Comparison of ENCODE assay signal across 8 mouse cellular contexts in genomic region chr10:84576029-84576394, GRCm38 (mm10). TPM values are rescaled to one million over a fixed set of nuclear protein-coding genes. Genes with fewer than 3 reads are reported as not detected.
DNase-seq lines count a peak whose midpoint lies in the region; ATAC-seq and TF ChIP-seq lines count a peak whose summit lies in the region.

No protein-coding gene starts in this region.

- DNase-seq in heart, adult 11 months = no peak
- DNase-seq in G1E (ENCODE audit: low spot score) = peak; percentile 58
- DNase-seq in adrenal gland, postnatal 10 days = no peak
- DNase-seq in gastrocnemius, postnatal 14 days = no peak
- no peak for DNase-seq in cerebellum, adult 11-12 months

- no peaks in the 10 kb centered on the region for H3K9me3 ChIP-seq in heart, embryonic 13.5 days
- H3K9me3 ChIP-seq in G1E (replicated peaks) = no peaks in the 10 kb centered on the region
- no peaks in the 10 kb centered on the region for H3K9me3 ChIP-seq in forebrain, embryonic 15.5 days
- H3K9me3 ChIP-seq in liver, embryonic 15.5 days (replicated peaks) = no peaks in the 10 kb centered on the region

- H3K9ac ChIP-seq in heart, embryonic 13.5 days = peak overlapping the region; percentile 74
- no peak overlapping the region; the same call in 1 of the 2 replicates for H3K9ac ChIP-seq in forebrain, embryonic 15.5 days (replicated peaks)
- peak overlapping the region; percentile 33; the same call in 1 of the 2 replicates for H3K9ac ChIP-seq in liver, embryonic 15.5 days

- WGBS in heart, embryonic 13.5 days = under 1% methylated on average over 14 of the region's 14 CpGs
- under 1% methylated on average over 14 of the region's 14 CpGs for WGBS in forebrain, embryonic 15.5 days
- WGBS in liver, embryonic 15.5 days (ENCODE audit: insufficient replicate concordance) = under 1% methylated on average over 14 of the region's 14 CpGs

- TF ChIP-seq CTCF in G1E (IDR thresholded peaks at IDR 0.05; ENCODE audit: low read depth, low read length) = no peak

- intact Hi-C loops in gastrocnemius, postnatal 14 days (cut with DNase I; ENCODE audit: low total_unique reads) = no loop called here

- H3K4me1 ChIP-seq in heart, embryonic 13.5 days = peaks cover 27% of the 10 kb centered on the region
- H3K4me1 ChIP-seq in G1E (ENCODE audit: insufficient read depth, low read depth, low read length) = peaks cover 78% of the 10 kb centered on the region
- peaks cover 17% of the 10 kb centered on the region for H3K4me1 ChIP-seq in forebrain, embryonic 15.5 days
- peaks cover 69% of the 10 kb centered on the region for H3K4me1 ChIP-seq in liver, embryonic 15.5 days (replicated peaks)

- peak overlapping the region; percentile 83 for H3K4me3 ChIP-seq in heart, embryonic 13.5 days
- H3K4me3 ChIP-seq in G1E (ENCODE audit: low read depth, low read length) = peak overlapping the region; percentile 97
- peak overlapping the region; percentile 92 for H3K4me3 ChIP-seq in forebrain, embryonic 15.5 days
- peak overlapping the region; percentile 87 for H3K4me3 ChIP-seq in liver, embryonic 15.5 days (replicated peaks)

- H3K27ac ChIP-seq in heart, embryonic 13.5 days (replicated peaks) = peak overlapping the region; percentile 85
- no peak overlapping the region for H3K27ac ChIP-seq in forebrain, embryonic 15.5 days (replicated peaks)
- H3K27ac ChIP-seq in liver, embryonic 15.5 days (replicated peaks) = peak overlapping the region; percentile 94

- H3K4me2 ChIP-seq in heart, embryonic 13.5 days = peak overlapping the region; percentile 90
- peak overlapping the region; percentile 93 for H3K4me2 ChIP-seq in forebrain, embryonic 15.5 days (replicated peaks)
- peak overlapping the region; percentile 95 for H3K4me2 ChIP-seq in liver, embryonic 15.5 days

- peak; percentile 62 for ATAC-seq in heart, embryonic 13.5 days (ENCODE audit: extremely low read depth, insufficient number of reproducible peaks, low FRiP score, low TSS enrichment)
- ATAC-seq in G1E (ENCODE audit: extremely low read depth, insufficient number of reproducible peaks, low FRiP score, poor library complexity, severe bottlenecking) = peak; percentile 78
- ATAC-seq in forebrain, embryonic 15.5 days (replicated peaks) = peak; percentile 83
- peak; percentile 89 for ATAC-seq in liver, embryonic 15.5 days (ENCODE audit: insufficient read depth)

- H3K36me3 ChIP-seq in heart, embryonic 13.5 days = no peaks in the 10 kb centered on the region
- H3K36me3 ChIP-seq in G1E (replicated peaks) = no peaks in the 10 kb centered on the region
- no peaks in the 10 kb centered on the region for H3K36me3 ChIP-seq in forebrain, embryonic 15.5 days
- H3K36me3 ChIP-seq in liver, embryonic 15.5 days (replicated peaks) = no peaks in the 10 kb centered on the region

- 0 out of 2 replicates have a peak, but pooled peaks cover 7% of the 10 kb centered on the region for H3K27me3 ChIP-seq in heart, embryonic 13.5 days (replicated peaks)
- H3K27me3 ChIP-seq in G1E (ENCODE audit: insufficient read depth, low read length) = peaks cover 3% of the 10 kb centered on the region; the same call in 1 of the 2 replicates
- H3K27me3 ChIP-seq in forebrain, embryonic 15.5 days = no peaks in the 10 kb centered on the region
- H3K27me3 ChIP-seq in liver, embryonic 15.5 days = peaks cover 12% of the 10 kb centered on the region; the same call in 1 of the 2 replicates

RNA-seq across cellular contexts. Expression of gene Tcp11l2, which starts 0.4 kb away (rescaled TPM):
- 27.9 and 30.6 TPM in 2 replicates for polyA plus RNA-seq in heart, embryonic 13.5 days (2015; fragmentation: Nextera tagmentation; extraction: Ambion mirVana)
- 44.1 and 75.5 TPM in 2 replicates for total RNA-seq in G1E (2014; fragmentation: Nextera tagmentation)
- 24.6 and 25.4 TPM in 2 replicates for total RNA-seq in G1E (2017)
- polyA plus RNA-seq in G1E (2012) = 8.2 and 10.4 TPM in 2 replicates
- 30.8 and 34.8 TPM in 2 replicates for polyA plus RNA-seq in forebrain, embryonic 15.5 days (2015; fragmentation: Nextera tagmentation; extraction: Ambion mirVana)
- polyA plus RNA-seq in liver, embryonic 15.5 days (2015; fragmentation: Nextera tagmentation; extraction: Ambion mirVana) = 59.9 and 67.7 TPM in 2 replicates
- total RNA-seq in adrenal gland, postnatal 10 days (2021) = 10 to 100 TPM; 47.4 to 47.9 TPM
- 100 to 1,000 TPM in 1 of 2 experiments, 10 to 100 TPM in 1; 68.4 to 118 TPM for total RNA-seq in gastrocnemius, postnatal 14 days (2021)

RNA-seq across cellular contexts. Expression of gene Ckap4, which starts 42.1 kb away (rescaled TPM):
- 87.9 and 91.5 TPM in 2 replicates for polyA plus RNA-seq in heart, embryonic 13.5 days (2015; fragmentation: Nextera tagmentation; extraction: Ambion mirVana)
- total RNA-seq in G1E (2014; fragmentation: Nextera tagmentation) (5.3 TPM in 1 of 2 replicates, not detected in the other), G1E (2017) (not detected in 2 replicates)
- 0.02 TPM in 1 of 2 replicates, not detected in the other for polyA plus RNA-seq in G1E (2012)
- 41.9 and 44.1 TPM in 2 replicates for polyA plus RNA-seq in forebrain, embryonic 15.5 days (2015; fragmentation: Nextera tagmentation; extraction: Ambion mirVana)
- 11.7 and 12.3 TPM in 2 replicates for polyA plus RNA-seq in liver, embryonic 15.5 days (2015; fragmentation: Nextera tagmentation; extraction: Ambion mirVana)
- 10 to 100 TPM; 62.1 to 65.7 TPM for total RNA-seq in adrenal gland, postnatal 10 days (2021)
- total RNA-seq in gastrocnemius, postnatal 14 days (2021) = 10 to 100 TPM; 34.0 to 51.7 TPM

RNA-seq across cellular contexts. Expression of gene Polr3b, which starts 46.1 kb away (rescaled TPM):
- 9.4 and 10.7 TPM in 2 replicates for polyA plus RNA-seq in heart, embryonic 13.5 days (2015; fragmentation: Nextera tagmentation; extraction: Ambion mirVana)
- total RNA-seq in G1E (2014; fragmentation: Nextera tagmentation) (27.2 and 30.1 TPM in 2 replicates), G1E (2017) (20.2 and 21.9 TPM in 2 replicates)
- polyA plus RNA-seq in G1E (2012) = 5.1 and 5.6 TPM in 2 replicates
- 15.3 and 16.5 TPM in 2 replicates for polyA plus RNA-seq in forebrain, embryonic 15.5 days (2015; fragmentation: Nextera tagmentation; extraction: Ambion mirVana)
- polyA plus RNA-seq in liver, embryonic 15.5 days (2015; fragmentation: Nextera tagmentation; extraction: Ambion mirVana) = 5.4 TPM in 2 replicates
- total RNA-seq in adrenal gland, postnatal 10 days (2021) = 10 to 100 TPM; 22.4 to 26.8 TPM
- total RNA-seq in gastrocnemius, postnatal 14 days (2021) = 10 to 100 TPM; 13.0 to 13.1 TPM

Comparison
In these comparisons a context has a peak if more than half of its experiments do, and no peak if none do; other contexts are left out.
1. RNA of gene Ckap4, which starts 42.1 kb away (polyA plus RNA-seq): 87.9 to 91.5 TPM in heart, embryonic 13.5 days, 41.9 to 44.1 TPM in forebrain, embryonic 15.5 days and 11.7 to 12.3 TPM in liver, embryonic 15.5 days; 0.02 TPM in G1E; every median in the first group is over 10 times any median in the second.
2. Peak in every context shown above with its lines, with median percentiles within 50 percentile points of each other: ATAC-seq, H3K4me2 ChIP-seq and H3K4me3 ChIP-seq.